11 mouse cellular contexts compared by ENCODE assay signal in genomic region chr2:161128367-161129111, GRCm38 (mm10). TPM values are rescaled to one million over a fixed set of nuclear protein-coding genes. Genes with fewer than 3 reads are reported as not detected.
DNase-seq lines count a peak whose midpoint lies in the region; ATAC-seq and TF ChIP-seq lines count a peak whose summit lies in the region.
"Had no signal": no experiment of that assay in that cellular context is flagged by ENCODE, and none has a peak within 500 bp of the region (broad histone marks: within the 10 kb centered on the region; RNA-seq: fewer than 3 reads in every experiment).

No protein-coding gene starts in this region.

- no peak for ATAC-seq in hindbrain, embryonic 15.5 days (ENCODE audit: low FRiP score, low read depth)
- no peak for ATAC-seq in stomach, embryonic 16.5 days (ENCODE audit: insufficient read depth, low FRiP score)
- ATAC-seq in stomach, postnatal 0 days (ENCODE audit: low FRiP score, low TSS enrichment), result no peak
- no peak for ATAC-seq in liver, embryonic 11.5 days (replicated peaks; ENCODE audit: low FRiP score)

- H3K4me3 ChIP-seq in hindbrain, embryonic 15.5 days, result no peak overlapping the region
- no peak overlapping the region for H3K4me3 ChIP-seq in hindbrain, embryonic 10.5 days
- H3K4me3 ChIP-seq in stomach, embryonic 16.5 days (replicated peaks; ENCODE audit: low read length), result no peak overlapping the region
- no peak overlapping the region for H3K4me3 ChIP-seq in stomach, postnatal 0 days (ENCODE audit: low read depth, low read length)
- no peak overlapping the region for H3K4me3 ChIP-seq in liver, embryonic 11.5 days (ENCODE audit: low read depth, low read length)
- H3K4me3 ChIP-seq: liver, embryonic 13.5 days had no signal

- no peak for DNase-seq in hindbrain, embryonic 10.5 days (ENCODE audit: low spot score)
- no peak for DNase-seq in stomach, postnatal 0 days (ENCODE audit: low spot score)
- peak; percentile 28 to 33 for DNase-seq in layer of hippocampus, postnatal 10 days (ENCODE audit: low spot score in 2 of 2)
- DNase-seq in liver, embryonic 11.5 days (ENCODE audit: low spot score), result no peak
- no peak for DNase-seq in kidney, adult 11 months
- DNase-seq: heart, adult 11 months; kidney, adult 9 months; liver, embryonic 13.5 days; thymus, postnatal 36 days had no signal

- peaks cover 7% of the 10 kb centered on the region; the same call in 1 of the 2 replicates for H3K4me1 ChIP-seq in hindbrain, embryonic 15.5 days (replicated peaks)
- no peaks in the 10 kb centered on the region for H3K4me1 ChIP-seq in hindbrain, embryonic 10.5 days (replicated peaks)
- 0 out of 2 replicates have a peak, but pooled peaks cover 3% of the 10 kb centered on the region for H3K4me1 ChIP-seq in stomach, embryonic 16.5 days (ENCODE audit: control insufficient read depth, insufficient read depth, low read length)
- peaks cover 2% of the 10 kb centered on the region; the same call in 1 of the 2 replicates for H3K4me1 ChIP-seq in stomach, postnatal 0 days (replicated peaks; ENCODE audit: control insufficient read depth, insufficient read depth)
- H3K4me1 ChIP-seq in liver, embryonic 11.5 days (replicated peaks; ENCODE audit: control insufficient read depth, insufficient read depth, low read length), result no peaks in the 10 kb centered on the region
- H3K4me1 ChIP-seq: liver, embryonic 13.5 days had no signal

- 50% methylated on average over 10 of the region's 10 CpGs for WGBS in hindbrain, embryonic 15.5 days
- 76% methylated on average over 10 of the region's 10 CpGs for WGBS in hindbrain, embryonic 10.5 days
- WGBS in stomach, embryonic 16.5 days, result 51% methylated on average over 10 of the region's 10 CpGs
- WGBS in stomach, postnatal 0 days, result 32% methylated on average over 10 of the region's 10 CpGs
- WGBS in liver, embryonic 11.5 days, result 78% methylated on average over 10 of the region's 10 CpGs

- no peaks in the 10 kb centered on the region for H3K36me3 ChIP-seq in hindbrain, embryonic 15.5 days
- H3K36me3 ChIP-seq in hindbrain, embryonic 10.5 days, result no peaks in the 10 kb centered on the region
- H3K36me3 ChIP-seq in stomach, embryonic 16.5 days (ENCODE audit: control insufficient read depth, insufficient read depth, low read length), result no peaks in the 10 kb centered on the region
- H3K36me3 ChIP-seq in stomach, postnatal 0 days (ENCODE audit: control insufficient read depth, insufficient read depth, low read length), result no peaks in the 10 kb centered on the region
- H3K36me3 ChIP-seq in liver, embryonic 11.5 days (ENCODE audit: control insufficient read depth, insufficient read depth, low read length), result no peaks in the 10 kb centered on the region
- H3K36me3 ChIP-seq: liver, embryonic 13.5 days had no signal

- no peak for TF ChIP-seq CTCF in stomach, postnatal 0 days (IDR thresholded peaks at IDR 0.05; ENCODE audit: low read depth)

- no peaks in the 10 kb centered on the region for H3K27me3 ChIP-seq in hindbrain, embryonic 15.5 days
- H3K27me3 ChIP-seq in hindbrain, embryonic 10.5 days (ENCODE audit: insufficient read depth, poor library complexity, severe bottlenecking), result no peaks in the 10 kb centered on the region
- H3K27me3 ChIP-seq in stomach, embryonic 16.5 days (ENCODE audit: control insufficient read depth, insufficient read depth, low read length), result no peaks in the 10 kb centered on the region
- no peaks in the 10 kb centered on the region for H3K27me3 ChIP-seq in stomach, postnatal 0 days (ENCODE audit: control insufficient read depth, insufficient read depth, low read length)
- no peaks in the 10 kb centered on the region for H3K27me3 ChIP-seq in liver, embryonic 11.5 days (replicated peaks; ENCODE audit: control insufficient read depth, insufficient read depth, low read length)
- H3K27me3 ChIP-seq: liver, embryonic 13.5 days had no signal

- TF ChIP-seq EP300 in stomach, postnatal 0 days (optimal IDR thresholded peaks at IDR 0.05), result no peak

- no peaks in the 10 kb centered on the region for H3K9me3 ChIP-seq in hindbrain, embryonic 15.5 days
- H3K9me3 ChIP-seq in hindbrain, embryonic 10.5 days, result no peaks in the 10 kb centered on the region
- no peaks in the 10 kb centered on the region for H3K9me3 ChIP-seq in stomach, embryonic 16.5 days (replicated peaks; ENCODE audit: control insufficient read depth, low read length)
- H3K9me3 ChIP-seq in stomach, postnatal 0 days (ENCODE audit: control insufficient read depth, low read length), result 0 out of 2 replicates have a peak, but pooled peaks cover 3% of the 10 kb centered on the region
- no peaks in the 10 kb centered on the region for H3K9me3 ChIP-seq in liver, embryonic 11.5 days (ENCODE audit: control insufficient read depth, low read length)
- H3K9me3 ChIP-seq: liver, embryonic 13.5 days had no signal

- no peak overlapping the region for H3K4me2 ChIP-seq in hindbrain, embryonic 15.5 days
- no peak overlapping the region for H3K4me2 ChIP-seq in stomach, embryonic 16.5 days (ENCODE audit: low read depth, low read length)
- no peak overlapping the region for H3K4me2 ChIP-seq in stomach, postnatal 0 days (replicated peaks; ENCODE audit: low read depth)
- no peak overlapping the region for H3K4me2 ChIP-seq in liver, embryonic 11.5 days
- H3K4me2 ChIP-seq: liver, embryonic 13.5 days had no signal

- no peak overlapping the region for H3K9ac ChIP-seq in hindbrain, embryonic 15.5 days
- H3K9ac ChIP-seq in stomach, embryonic 16.5 days (ENCODE audit: low read length), result no peak overlapping the region
- H3K9ac ChIP-seq in stomach, postnatal 0 days (ENCODE audit: low read length), result no peak overlapping the region
- H3K9ac ChIP-seq in liver, embryonic 11.5 days (ENCODE audit: low read depth, low read length), result no peak overlapping the region
- H3K9ac ChIP-seq: liver, embryonic 13.5 days had no signal

- H3K27ac ChIP-seq in hindbrain, embryonic 15.5 days (replicated peaks), result peak overlapping the region; percentile 3
- H3K27ac ChIP-seq in hindbrain, embryonic 10.5 days, result no peak overlapping the region
- H3K27ac ChIP-seq in stomach, embryonic 16.5 days (ENCODE audit: low read length), result 0 out of 2 replicates have a peak overlapping the region, but pooled peaks have one; percentile 9
- H3K27ac ChIP-seq in stomach, postnatal 0 days (replicated peaks), result no peak overlapping the region
- no peak overlapping the region for H3K27ac ChIP-seq in liver, embryonic 11.5 days (ENCODE audit: low read depth, low read length)
- H3K27ac ChIP-seq: liver, embryonic 13.5 days had no signal

RNA-seq across cellular contexts. Expression of gene Chd6, which starts 19.7 kb away (rescaled TPM):
- 33.9 and 35.2 TPM in 2 replicates for polyA plus RNA-seq in hindbrain, embryonic 15.5 days (2015; fragmentation: Nextera tagmentation; extraction: Ambion mirVana)
- 25.9 and 29.5 TPM in 2 replicates for polyA plus RNA-seq in hindbrain, embryonic 10.5 days (2016; fragmentation: Nextera tagmentation; extraction: Ambion mirVana)
- polyA plus RNA-seq in stomach, embryonic 16.5 days (2015; fragmentation: Nextera tagmentation; extraction: Ambion mirVana), result 25.0 and 28.1 TPM in 2 replicates
- polyA plus RNA-seq in stomach, postnatal 0 days (2015; fragmentation: Nextera tagmentation; extraction: Ambion mirVana), result 11.9 and 13.2 TPM in 2 replicates
- total RNA-seq in layer of hippocampus, postnatal 10 days (2021), result 10 to 100 TPM; 55.9 to 63.9 TPM
- 15.8 and 19.0 TPM in 2 replicates for polyA plus RNA-seq in liver, embryonic 11.5 days (2014; fragmentation: Nextera tagmentation; extraction: Ambion mirVana)

Comparison
In these comparisons a context has a peak if more than half of its experiments do, and no peak if none do; other contexts are left out.
1. H3K27ac ChIP-seq: peak in hindbrain, embryonic 15.5 days (single experiment) and stomach, embryonic 16.5 days (single experiment); none in hindbrain, embryonic 10.5 days (single experiment), stomach, postnatal 0 days (single experiment) and liver, embryonic 11.5 days (single experiment).
2. DNase-seq: peak in layer of hippocampus, postnatal 10 days (2 of 2); none in hindbrain, embryonic 10.5 days (single experiment), stomach, postnatal 0 days (single experiment), liver, embryonic 11.5 days (single experiment) and kidney, adult 11 months (single experiment).